Mouse (Mus musculus): Measurements from ENCODE around the gene 6430571L13Rik. TPM values are rescaled to one million over a fixed set of nuclear protein-coding genes. Genes with fewer than 3 reads are reported as not detected.
A peak's percentile ranks its signal among the peaks of the same experiment; 100 is the strongest.

Gene 6430571L13Rik
- 1.4 and 1.8 TPM in 2 replicates for polyA plus RNA-seq (2016; fragmentation: Nextera tagmentation; extraction: Ambion mirVana)

GRCm38 (mm10) chr9:107340267-107340859, at the start of gene 6430571L13Rik:
Gene 6430571L13Rik (plus strand): TSS chr9:107340602.
- peak within 1 kb of the TSS; percentile 67 for H3K4me2 ChIP-seq (replicated peaks)
- no peak within 1 kb of the TSS for H3K27ac ChIP-seq
- 0% methylated on average over 34 of the region's 34 CpGs for WGBS
- peak within 1 kb of the TSS; percentile 48 for H3K9ac ChIP-seq
- H3K36me3 ChIP-seq: no peaks in the 10 kb centered on the region
- H3K4me3 ChIP-seq: peak within 1 kb of the TSS; percentile 55
- no peaks in the 10 kb centered on the region for H3K9me3 ChIP-seq
- peaks cover 12% of the 10 kb centered on the region; the same call in 1 of the 2 replicates for H3K27me3 ChIP-seq
- ATAC-seq (ENCODE audit: insufficient number of reproducible peaks, insufficient read depth, low FRiP score, low TSS enrichment): peak; percentile 82
- peaks cover 12% of the 10 kb centered on the region for H3K4me1 ChIP-seq

DNA sequence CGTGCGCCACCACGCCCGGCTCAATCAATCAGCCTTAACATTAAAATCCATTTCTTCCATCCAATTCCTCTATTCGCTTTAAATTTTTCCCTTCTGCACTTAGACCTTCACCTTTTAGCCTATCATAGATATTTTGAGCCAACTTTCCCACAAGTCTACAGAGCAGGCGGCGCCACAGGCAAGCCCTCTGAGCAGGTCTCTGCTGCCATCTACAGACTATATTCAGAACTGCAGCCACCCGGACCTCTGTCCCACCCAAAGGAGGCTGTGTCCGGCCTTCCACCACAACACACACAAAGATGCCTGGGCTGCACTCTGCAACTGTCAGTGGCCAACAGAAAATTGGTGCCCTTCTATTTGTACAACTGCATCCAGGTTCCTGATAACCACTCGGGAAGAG, 49.5 kb upstream of the 6430571L13Rik start:
- 27% methylated on average over 10 of the region's 10 CpGs for WGBS
- no peaks in the 10 kb centered on the region for H3K9me3 ChIP-seq
- ATAC-seq (ENCODE audit: insufficient number of reproducible peaks, insufficient read depth, low FRiP score, low TSS enrichment): no peak

DNA sequence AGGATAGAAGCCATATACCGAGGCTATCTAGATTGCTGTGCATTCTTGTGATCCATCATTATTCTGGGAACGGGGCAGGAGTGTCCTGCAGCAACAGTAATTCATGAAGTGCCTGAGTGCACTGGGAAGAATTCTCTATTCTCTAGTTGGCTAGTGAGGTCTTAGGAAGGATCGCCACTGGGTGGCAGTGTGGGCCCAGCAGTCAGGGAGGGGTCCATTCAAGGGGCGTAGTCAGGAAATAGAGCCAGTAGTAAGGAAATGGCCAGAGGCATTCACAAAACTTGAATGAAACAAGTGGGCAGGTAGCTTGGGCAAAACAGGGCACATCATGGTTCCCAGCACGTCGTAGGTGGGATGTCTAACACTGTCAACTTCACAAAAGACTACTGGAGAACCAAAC, 46.2 kb upstream of the 6430571L13Rik start:
- H3K27me3 ChIP-seq: no peaks in the 10 kb centered on the region
- H3K4me2 ChIP-seq (replicated peaks): no peak overlapping the region
- no peak overlapping the region for H3K9ac ChIP-seq
- WGBS: 6% methylated on average over 6 of the region's 6 CpGs
- H3K27ac ChIP-seq: no peak overlapping the region
- H3K36me3 ChIP-seq: no peaks in the 10 kb centered on the region
- no peaks in the 10 kb centered on the region for H3K9me3 ChIP-seq
- no peak overlapping the region for H3K4me3 ChIP-seq
- ATAC-seq (ENCODE audit: insufficient number of reproducible peaks, insufficient read depth, low FRiP score, low TSS enrichment): no peak
- peaks cover 23% of the 10 kb centered on the region for H3K4me1 ChIP-seq

More for the DNA sequence above, 49.5 kb upstream of the 6430571L13Rik start:
- Histone ChIP-seq H3K36me3 (no peaks in the 10 kb centered on the region), H3K27ac (no peak overlapping the region), H3K9ac (no peak overlapping the region), H3K27me3 (no peaks in the 10 kb centered on the region), H3K4me3 (no peak overlapping the region), H3K4me1 (peaks cover 10% of the 10 kb centered on the region), H3K4me2 (replicated peaks) (no peak overlapping the region)

- Histone ChIP-seq H3K27me3 (no peaks in the 10 kb centered on the region), H3K9ac (no peak overlapping the region), H3K27ac (no peak overlapping the region), H3K36me3 (peaks cover 4% of the 10 kb centered on the region), H3K4me2 (replicated peaks) (no peak overlapping the region), H3K4me3 (no peak overlapping the region), H3K9me3 (no peaks in the 10 kb centered on the region), H3K4me1 (peaks cover 17% of the 10 kb centered on the region; the same call in 1 of the 2 replicates)
- no peak for ATAC-seq (ENCODE audit: insufficient number of reproducible peaks, insufficient read depth, low FRiP score, low TSS enrichment)
- WGBS: 72% methylated on average over 4 of the region's 4 CpGs
These were observed 44.8 kb upstream of the 6430571L13Rik start for GRCm38 (mm10) chr9:107295616-107296015.

GRCm38 (mm10) chr9:107296016-107296040, 44.6 kb upstream of the 6430571L13Rik start, which contains the start of gene Cish:
Gene Cish (plus strand): TSS chr9:107296026.
- Histone ChIP-seq H3K9me3 (no peaks in the 10 kb centered on the region), H3K4me3 (peak within 1 kb of the TSS; percentile 60), H3K36me3 (peaks cover 7% of the 10 kb centered on the region), H3K9ac (peak within 1 kb of the TSS; percentile 63), H3K27me3 (no peaks in the 10 kb centered on the region), H3K4me2 (replicated peaks) (peak within 1 kb of the TSS; percentile 64), H3K27ac (peak within 1 kb of the TSS; percentile 54), H3K4me1 (peaks cover 17% of the 10 kb centered on the region; the same call in 1 of the 2 replicates)
- no peak for ATAC-seq (ENCODE audit: insufficient number of reproducible peaks, insufficient read depth, low FRiP score, low TSS enrichment)

- H3K4me1 ChIP-seq: peaks cover 17% of the 10 kb centered on the region; the same call in 1 of the 2 replicates
- 3% methylated on average over 14 of the region's 14 CpGs for WGBS
- peak overlapping the region; percentile 60 for H3K4me3 ChIP-seq
- H3K4me2 ChIP-seq (replicated peaks): peak overlapping the region; percentile 64
- H3K27me3 ChIP-seq: no peaks in the 10 kb centered on the region
- H3K9me3 ChIP-seq: no peaks in the 10 kb centered on the region
- peaks cover 9% of the 10 kb centered on the region for H3K36me3 ChIP-seq
- ATAC-seq (ENCODE audit: insufficient number of reproducible peaks, insufficient read depth, low FRiP score, low TSS enrichment): peak; percentile 16; the same call in 1 of the 2 replicates
- H3K27ac ChIP-seq: no peak overlapping the region
- H3K9ac ChIP-seq: peak overlapping the region; percentile 17; the same call in 1 of the 2 replicates
These were observed 44.4 kb upstream of the 6430571L13Rik start for GRCm38 (mm10) chr9:107296041-107296440.

- peak overlapping the region; percentile 54 for H3K27ac ChIP-seq
- H3K4me2 ChIP-seq (replicated peaks): peak overlapping the region; percentile 64
- H3K27me3 ChIP-seq: no peaks in the 10 kb centered on the region
- H3K9me3 ChIP-seq: no peaks in the 10 kb centered on the region
- under 1% methylated on average over 31 of the region's 31 CpGs for WGBS
- peaks cover 17% of the 10 kb centered on the region; the same call in 1 of the 2 replicates for H3K4me1 ChIP-seq
- ATAC-seq (ENCODE audit: insufficient number of reproducible peaks, insufficient read depth, low FRiP score, low TSS enrichment): peak; percentile 95
- peak overlapping the region; percentile 63 for H3K9ac ChIP-seq
- H3K36me3 ChIP-seq: peaks cover 14% of the 10 kb centered on the region
- peak overlapping the region; percentile 60 for H3K4me3 ChIP-seq
These were observed 43.9 kb upstream of the 6430571L13Rik start for GRCm38 (mm10) chr9:107296501-107296965.

DNA sequence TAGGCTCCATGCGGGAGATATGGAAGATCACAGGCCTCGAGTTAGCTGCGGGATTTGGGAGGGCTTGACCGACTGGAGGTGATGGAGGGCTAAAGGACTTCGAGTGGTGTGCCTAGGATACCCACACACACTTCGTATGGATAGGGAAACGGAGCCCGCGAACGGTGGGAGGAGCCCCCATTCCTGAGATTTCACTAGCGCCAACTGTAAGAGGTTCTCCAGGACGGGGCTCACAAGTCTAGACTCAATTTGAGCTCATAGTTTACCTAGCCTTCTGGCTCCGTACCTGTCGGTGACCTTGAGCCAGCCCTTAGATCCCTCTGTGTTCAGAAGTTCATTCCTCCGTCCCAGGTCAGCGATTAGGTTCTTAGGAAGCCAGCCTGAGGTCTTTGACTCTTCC, 43.3 kb upstream of the 6430571L13Rik start:
- WGBS: 8% methylated on average over 16 of the region's 16 CpGs

GRCm38 (mm10) chr9:107297658-107298057, 42.7 kb upstream of the 6430571L13Rik start:
- H3K27ac ChIP-seq: no peak overlapping the region
- 88% methylated on average over 4 of the region's 4 CpGs for WGBS
- peak overlapping the region; percentile 64 for H3K4me2 ChIP-seq (replicated peaks)
- H3K4me3 ChIP-seq: peak overlapping the region; percentile 60
- H3K9me3 ChIP-seq: no peaks in the 10 kb centered on the region
- H3K9ac ChIP-seq: 0 out of 2 replicates have a peak overlapping the region, but pooled peaks have one; percentile 63
- no peaks in the 10 kb centered on the region for H3K27me3 ChIP-seq
- no peak for ATAC-seq (ENCODE audit: insufficient number of reproducible peaks, insufficient read depth, low FRiP score, low TSS enrichment)
- H3K36me3 ChIP-seq: peaks cover 21% of the 10 kb centered on the region
- H3K4me1 ChIP-seq: peaks cover 17% of the 10 kb centered on the region; the same call in 1 of the 2 replicates

More for the DNA sequence above, 43.3 kb upstream of the 6430571L13Rik start:
- Histone ChIP-seq H3K36me3 (peaks cover 19% of the 10 kb centered on the region), H3K9me3 (no peaks in the 10 kb centered on the region), H3K4me3 (peak overlapping the region; percentile 60), H3K27ac (peak overlapping the region; percentile 54; the same call in 1 of the 2 replicates), H3K27me3 (no peaks in the 10 kb centered on the region), H3K4me1 (peaks cover 17% of the 10 kb centered on the region; the same call in 1 of the 2 replicates), H3K4me2 (replicated peaks) (peak overlapping the region; percentile 64), H3K9ac (peak overlapping the region; percentile 63)
- no peak for ATAC-seq (ENCODE audit: insufficient number of reproducible peaks, insufficient read depth, low FRiP score, low TSS enrichment)

DNA sequence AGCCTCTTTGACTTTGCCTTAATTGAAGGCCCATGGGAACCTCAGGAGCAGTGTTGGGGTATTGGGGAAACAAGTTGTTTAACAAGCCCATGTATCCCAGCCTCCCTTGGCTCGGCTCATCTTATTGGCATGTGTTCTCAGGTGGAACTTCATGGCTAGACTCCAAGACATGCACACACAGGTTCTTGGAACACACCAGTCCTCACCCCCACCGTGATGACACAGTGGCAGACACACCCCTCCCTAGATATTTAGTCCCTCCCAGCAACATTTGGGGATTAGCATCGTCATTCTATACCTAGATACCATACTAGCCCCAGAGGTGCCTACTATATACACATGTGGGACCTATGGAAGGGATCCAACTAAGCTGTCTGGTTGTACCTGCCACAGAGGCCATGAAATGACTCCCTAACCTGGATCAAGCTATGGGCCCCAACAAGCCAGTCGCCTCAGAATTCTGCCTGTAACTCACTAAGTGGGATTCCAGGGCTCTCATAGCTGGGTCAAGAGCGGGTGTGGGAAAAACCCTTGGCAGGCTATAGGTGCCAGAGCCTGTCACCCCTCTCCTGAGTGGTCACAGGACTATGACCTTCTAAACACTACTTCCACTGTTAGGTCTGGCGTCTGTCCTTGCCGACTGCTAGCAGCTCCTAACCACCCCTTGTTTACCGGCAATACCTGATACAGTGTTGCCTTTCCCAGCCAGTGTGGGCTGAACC, 42.2 kb upstream of the 6430571L13Rik start:
- Histone ChIP-seq H3K36me3 (peaks cover 21% of the 10 kb centered on the region), H3K9me3 (no peaks in the 10 kb centered on the region), H3K4me1 (peaks cover 17% of the 10 kb centered on the region; the same call in 1 of the 2 replicates), H3K27me3 (no peaks in the 10 kb centered on the region), H3K9ac (no peak overlapping the region), H3K4me2 (replicated peaks) (peak overlapping the region; percentile 64), H3K27ac (no peak overlapping the region), H3K4me3 (peak overlapping the region; percentile 60; the same call in 1 of the 2 replicates)
- WGBS: 81% methylated on average over 8 of the region's 8 CpGs
- ATAC-seq (ENCODE audit: insufficient number of reproducible peaks, insufficient read depth, low FRiP score, low TSS enrichment): no peak

GRCm38 (mm10) chr9:107298876-107299275, 41.5 kb upstream of the 6430571L13Rik start:
- Histone ChIP-seq H3K36me3 (peaks cover 21% of the 10 kb centered on the region), H3K4me3 (no peak overlapping the region), H3K9ac (no peak overlapping the region), H3K4me1 (peaks cover 17% of the 10 kb centered on the region; the same call in 1 of the 2 replicates), H3K4me2 (replicated peaks) (no peak overlapping the region), H3K27ac (no peak overlapping the region), H3K27me3 (no peaks in the 10 kb centered on the region), H3K9me3 (no peaks in the 10 kb centered on the region)
- no peak for ATAC-seq (ENCODE audit: insufficient number of reproducible peaks, insufficient read depth, low FRiP score, low TSS enrichment)
- 77% methylated on average over 6 of the region's 6 CpGs for WGBS

DNA sequence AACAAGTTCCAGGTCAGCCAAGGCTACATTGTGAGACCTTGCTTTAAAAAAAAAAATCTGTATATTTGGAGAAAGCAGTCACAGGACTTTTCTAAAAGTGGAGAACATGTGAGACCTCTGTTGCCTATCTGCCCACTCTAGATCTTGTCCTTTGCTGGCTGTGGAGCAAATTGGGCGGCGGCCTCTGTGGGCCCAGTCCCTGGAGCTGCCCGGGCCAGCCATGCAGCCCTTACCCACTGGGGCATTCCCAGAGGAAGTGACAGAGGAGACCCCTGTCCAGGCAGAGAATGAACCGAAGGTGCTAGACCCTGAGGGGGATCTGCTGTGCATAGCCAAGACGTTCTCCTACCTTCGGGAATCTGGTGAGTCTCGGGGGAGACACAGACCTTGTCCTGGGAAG, 40.6 kb upstream of the 6430571L13Rik start:
- ATAC-seq (ENCODE audit: insufficient number of reproducible peaks, insufficient read depth, low FRiP score, low TSS enrichment): no peak
- Histone ChIP-seq H3K4me2 (replicated peaks) (no peak overlapping the region), H3K27me3 (no peaks in the 10 kb centered on the region), H3K27ac (no peak overlapping the region), H3K4me1 (peaks cover 17% of the 10 kb centered on the region; the same call in 1 of the 2 replicates), H3K36me3 (peaks cover 21% of the 10 kb centered on the region), H3K4me3 (no peak overlapping the region), H3K9ac (no peak overlapping the region), H3K9me3 (no peaks in the 10 kb centered on the region)
- WGBS: 83% methylated on average over 7 of the region's 7 CpGs

Measured in embryonic facial prominence, embryonic 12.5 days (tissue).